Mouse (Mus musculus): ENCODE data around the gene Pear1.

DNA sequence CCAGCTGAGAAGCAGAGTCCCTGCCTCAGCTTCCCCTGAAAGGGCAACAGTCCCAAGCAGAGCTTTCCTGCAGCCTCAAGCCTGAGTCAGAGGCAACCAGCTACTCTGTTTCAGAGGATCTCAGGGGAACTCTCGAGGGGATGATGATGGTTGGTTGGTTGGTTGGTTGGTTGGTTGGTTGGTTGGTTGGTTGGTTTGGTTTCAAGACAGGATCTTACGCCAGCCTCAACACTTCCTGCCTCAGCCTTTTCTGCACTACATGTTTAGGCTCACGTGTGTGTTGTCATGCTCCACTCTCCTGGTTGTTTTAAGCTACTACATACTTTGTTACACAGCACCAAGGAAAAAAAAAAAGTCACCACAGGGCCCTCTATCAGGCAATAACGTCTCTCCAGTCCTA, 80.2 kb downstream of the Pear1 start:
- TF ChIP-seq POLR2A (IDR thresholded peaks at IDR 0.05; ENCODE audit: insufficient read length, low read depth) (no peak), TCF3 (IDR thresholded peaks at IDR 0.05; ENCODE audit: insufficient read length, low read depth) (no peak), MYOG (IDR thresholded peaks at IDR 0.05; ENCODE audit: control insufficient read depth in 1 of 3, insufficient read depth in 1 of 3, insufficient read length in 2 of 3, low read depth in 2 of 3) (no peak), USF1 (IDR thresholded peaks at IDR 0.05; ENCODE audit: low read depth) (no peak), MAX (IDR thresholded peaks at IDR 0.05; ENCODE audit: low read depth) (no peak), TCF12 (IDR thresholded peaks at IDR 0.05; ENCODE audit: insufficient read depth, poor library complexity, severe bottlenecking) (no peak), SRF (IDR thresholded peaks at IDR 0.05; ENCODE audit: control insufficient read depth, insufficient read length, low read depth) (no peak), REST (IDR thresholded peaks at IDR 0.05; ENCODE audit: insufficient read depth, insufficient read length) (no peak), MYOD1 (IDR thresholded peaks at IDR 0.05; ENCODE audit: control insufficient read depth in 1 of 3, insufficient read length in 2 of 3, low read depth in 2 of 3) (no peak), E2F4 (IDR thresholded peaks at IDR 0.05; ENCODE audit: insufficient read depth) (no peak), CEBPB (IDR thresholded peaks at IDR 0.05; ENCODE audit: insufficient read depth, poor library complexity, severe bottlenecking) (no peak), POLR2AphosphoS2 (IDR thresholded peaks at IDR 0.05; ENCODE audit: insufficient read length, low read depth) (no peak)

Measured in myocyte (in vitro differentiated cells).